Mouse (Mus musculus): ENCODE measurements at regions not wholly inside any gene's neighbourhood (a gene's known extent, or its start where the extent isn't known, plus 50 kb on each side); places are given as distances from the start of the nearest gene placed in this dataset.
A peak's percentile ranks its signal among the peaks of the same experiment; 100 is the strongest.

DNA sequence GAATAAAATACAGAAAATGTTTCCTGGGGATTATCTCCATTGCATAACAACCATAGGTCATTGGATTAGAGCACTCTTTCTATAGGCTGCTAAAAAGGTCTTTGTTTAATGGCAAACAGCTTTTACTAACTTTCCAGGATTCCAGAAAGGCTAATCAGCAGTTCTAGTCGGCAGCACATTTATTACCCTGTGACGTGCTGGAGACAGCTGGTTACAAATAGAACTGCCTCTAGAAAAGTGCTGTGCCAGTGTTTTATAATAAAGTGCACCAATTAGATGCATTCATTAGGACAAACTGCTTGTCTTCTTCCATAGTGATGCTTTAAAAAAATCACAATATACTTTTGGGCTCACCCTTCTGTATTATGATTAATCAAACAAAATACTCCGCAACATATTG, 466.2 kb downstream of the Pabpc4l start:
- Histone ChIP-seq H3K4me1 (no peaks in the 10 kb centered on the region), H3K36me3 (ENCODE audit: poor library complexity, severe bottlenecking) (no peaks in the 10 kb centered on the region), H3K4me2 (no peak overlapping the region), H3K9me3 (replicated peaks) (no peaks in the 10 kb centered on the region), H3K27me3 (no peaks in the 10 kb centered on the region), H3K4me3 (no peak overlapping the region), H3K27ac (no peak overlapping the region), H3K9ac (no peak overlapping the region)
- ATAC-seq, result peak; percentile 38; the same call in 1 of the 2 replicates
- 24% methylated on average over 3 of the region's 3 CpGs for WGBS

- WGBS, result 89% methylated on average over 3 of the region's 3 CpGs
Observed at GRCm38 (mm10) chr3:45968655-45969054, 479.4 kb downstream of the Pabpc4l start.

DNA sequence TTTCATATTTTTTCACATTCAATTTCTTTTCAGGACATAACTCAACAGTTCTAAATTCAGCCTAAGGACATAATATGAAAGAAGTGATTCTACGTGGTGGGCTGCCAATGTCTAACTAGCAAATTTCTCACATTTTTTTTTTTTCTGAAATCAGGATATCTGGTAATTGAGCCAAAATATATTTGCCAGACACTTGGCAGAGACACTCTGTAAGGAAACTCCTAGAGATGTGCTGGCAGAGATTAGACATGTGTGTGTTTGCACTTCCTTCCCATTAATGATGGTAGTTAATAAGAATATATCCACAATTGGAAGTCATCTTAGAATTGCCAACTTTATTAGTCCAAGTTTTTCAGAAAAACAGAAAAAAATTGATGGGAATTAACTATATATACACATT, 513.6 kb downstream of the Pabpc4l start:
- Histone ChIP-seq H3K9me3 (replicated peaks) (no peaks in the 10 kb centered on the region), H3K27ac (no peak overlapping the region), H3K27me3 (no peaks in the 10 kb centered on the region), H3K4me3 (no peak overlapping the region), H3K9ac (no peak overlapping the region), H3K4me1 (no peaks in the 10 kb centered on the region), H3K4me2 (no peak overlapping the region), H3K36me3 (ENCODE audit: poor library complexity, severe bottlenecking) (no peaks in the 10 kb centered on the region)
- WGBS, result 75% methylated on average over 1 of the region's 1 CpGs
- ATAC-seq, result no peak

More at GRCm38 (mm10) chr3:45968655-45969054, 479.4 kb downstream of the Pabpc4l start:
- H3K9me3 ChIP-seq (replicated peaks), result no peaks in the 10 kb centered on the region
- no peak overlapping the region for H3K9ac ChIP-seq
- no peak for ATAC-seq
- H3K27me3 ChIP-seq, result no peaks in the 10 kb centered on the region
- H3K4me3 ChIP-seq, result no peak overlapping the region
- H3K4me1 ChIP-seq, result no peaks in the 10 kb centered on the region
- no peak overlapping the region for H3K4me2 ChIP-seq
- no peaks in the 10 kb centered on the region for H3K36me3 ChIP-seq (ENCODE audit: poor library complexity, severe bottlenecking)
- no peak overlapping the region for H3K27ac ChIP-seq

DNA sequence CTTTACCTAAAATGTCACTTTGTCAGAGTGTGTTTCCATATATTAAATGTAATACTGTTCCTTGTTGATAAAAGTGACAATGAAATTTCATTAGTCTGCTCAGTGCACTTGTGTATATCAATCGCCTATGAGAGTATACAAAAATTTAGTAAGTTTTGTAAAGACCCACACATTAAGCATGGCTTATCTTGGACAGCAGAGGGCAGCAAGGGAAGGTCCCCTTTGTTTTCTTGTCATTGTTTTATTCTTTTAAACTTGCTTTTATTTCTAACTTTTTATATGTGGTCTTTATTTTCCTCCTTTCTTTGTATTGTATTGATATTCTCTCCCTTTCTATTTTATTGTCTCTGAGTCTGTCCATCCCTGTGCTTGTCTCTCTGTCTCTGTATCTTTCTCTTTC, 523.7 kb downstream of the Pabpc4l start:
- no peaks in the 10 kb centered on the region for H3K36me3 ChIP-seq (ENCODE audit: poor library complexity, severe bottlenecking)
- H3K4me1 ChIP-seq, result no peaks in the 10 kb centered on the region
- WGBS, result 81% methylated on average over 1 of the region's 1 CpGs
- H3K9ac ChIP-seq, result no peak overlapping the region
- H3K4me3 ChIP-seq, result no peak overlapping the region
- no peaks in the 10 kb centered on the region for H3K9me3 ChIP-seq (replicated peaks)
- no peak overlapping the region for H3K27ac ChIP-seq
- ATAC-seq, result no peak
- H3K27me3 ChIP-seq, result no peaks in the 10 kb centered on the region
- H3K4me2 ChIP-seq, result no peak overlapping the region
